Mouse (Mus musculus) thymus, postnatal 0 days (tissue): ENCODE data around the gene Steap1. TPM values are rescaled to one million over a fixed set of nuclear protein-coding genes. Genes with fewer than 3 reads are reported as not detected.
A peak's percentile ranks its signal among the peaks of the same experiment; 100 is the strongest.

ENCODE experiments used
- DNase-seq: peaks from one replicate; pipeline ENCODE4 v3.0.0-alpha.2; 2015; ENCODE audit warnings: low spot score
- polyA plus RNA-seq: library from polyadenylated mRNA; unstranded; fragments of >200 nt; fragmentation: Nextera tagmentation; extraction: Ambion mirVana; gene quantifications from 2 replicates; pipeline ENCODE4 v1.2.1, GENCODE M21; 2015

The Steap1 gene
- polyA plus RNA-seq: 0.73 and 0.77 TPM in 2 replicates

- peak; percentile 32 for DNase-seq
Measured at GRCm38 (mm10) chr5:5748866-5749682, at the start of gene Steap1. Gene Steap1, minus strand, starts transcription at chr5:5749326.

- DNase-seq: no peak
Measured at GRCm38 (mm10) chr5:5787106-5787505, 38.0 kb upstream of the Steap1 start.

- no peak for DNase-seq
Measured at GRCm38 (mm10) chr5:5756392-5757019, 7.4 kb upstream of the Steap1 start.

GRCm38 (mm10) chr5:5755039-5755438, 5.9 kb upstream of the Steap1 start:
- peak; percentile 44 for DNase-seq

- no peak for DNase-seq
Measured at GRCm38 (mm10) chr5:5749772-5750222, 671 bp upstream of the Steap1 start.

- no peak for DNase-seq
Measured at GRCm38 (mm10) chr5:5734445-5734844, 14.7 kb downstream of the Steap1 start.

GRCm38 (mm10) chr5:5732858-5733257, 16.3 kb downstream of the Steap1 start:
- DNase-seq: no peak

GRCm38 (mm10) chr5:5732208-5732607, 16.9 kb downstream of the Steap1 start:
- DNase-seq: no peak

- DNase-seq: no peak
Measured at GRCm38 (mm10) chr5:5729904-5730303, 19.2 kb downstream of the Steap1 start.

- DNase-seq: no peak
Measured at GRCm38 (mm10) chr5:5722217-5722616, 26.9 kb downstream of the Steap1 start.

GRCm38 (mm10) chr5:5711032-5711431, 38.1 kb downstream of the Steap1 start:
- DNase-seq: no peak

- DNase-seq: no peak
Measured at GRCm38 (mm10) chr5:5707341-5708278, 41.5 kb downstream of the Steap1 start.

GRCm38 (mm10) chr5:5705019-5705418, 44.1 kb downstream of the Steap1 start:
- no peak for DNase-seq

GRCm38 (mm10) chr5:5700386-5700785, 48.7 kb downstream of the Steap1 start:
- DNase-seq: no peak

- no peak for DNase-seq
Measured at GRCm38 (mm10) chr5:5698830-5699229, 50.3 kb downstream of the Steap1 start.

GRCm38 (mm10) chr5:5695401-5695942, 53.7 kb downstream of the Steap1 start:
- no peak for DNase-seq

- no peak for DNase-seq
Measured at GRCm38 (mm10) chr5:5693956-5694653, 55.0 kb downstream of the Steap1 start, which contains the start of gene Steap2. Gene Steap2, minus strand, starts transcription at chr5:5694578.

- no peak for DNase-seq
Measured at GRCm38 (mm10) chr5:5693541-5693955, 55.6 kb downstream of the Steap1 start.

GRCm38 (mm10) chr5:5692167-5692738, 56.9 kb downstream of the Steap1 start:
- no peak for DNase-seq

GRCm38 (mm10) chr5:5688945-5689540, 60.1 kb downstream of the Steap1 start:
- DNase-seq: no peak
